Mouse (Mus musculus) megakaryocyte, embryonic 14.5 days (primary cell): Measurements from ENCODE around the gene Gm12355.

Source experiments
- FLI1 ChIP-seq: IDR thresholded peaks from 2 replicates; pipeline ENCODE4 v1.6.1; 2012; ENCODE audit warnings: low read length, inconsistent platforms, mixed read lengths
- GATA1 ChIP-seq: IDR thresholded peaks from 3 replicates; pipeline ENCODE4 v1.6.1; 2012; ENCODE audit warnings: mixed read lengths, low read length, inconsistent platforms, borderline replicate concordance

DNA sequence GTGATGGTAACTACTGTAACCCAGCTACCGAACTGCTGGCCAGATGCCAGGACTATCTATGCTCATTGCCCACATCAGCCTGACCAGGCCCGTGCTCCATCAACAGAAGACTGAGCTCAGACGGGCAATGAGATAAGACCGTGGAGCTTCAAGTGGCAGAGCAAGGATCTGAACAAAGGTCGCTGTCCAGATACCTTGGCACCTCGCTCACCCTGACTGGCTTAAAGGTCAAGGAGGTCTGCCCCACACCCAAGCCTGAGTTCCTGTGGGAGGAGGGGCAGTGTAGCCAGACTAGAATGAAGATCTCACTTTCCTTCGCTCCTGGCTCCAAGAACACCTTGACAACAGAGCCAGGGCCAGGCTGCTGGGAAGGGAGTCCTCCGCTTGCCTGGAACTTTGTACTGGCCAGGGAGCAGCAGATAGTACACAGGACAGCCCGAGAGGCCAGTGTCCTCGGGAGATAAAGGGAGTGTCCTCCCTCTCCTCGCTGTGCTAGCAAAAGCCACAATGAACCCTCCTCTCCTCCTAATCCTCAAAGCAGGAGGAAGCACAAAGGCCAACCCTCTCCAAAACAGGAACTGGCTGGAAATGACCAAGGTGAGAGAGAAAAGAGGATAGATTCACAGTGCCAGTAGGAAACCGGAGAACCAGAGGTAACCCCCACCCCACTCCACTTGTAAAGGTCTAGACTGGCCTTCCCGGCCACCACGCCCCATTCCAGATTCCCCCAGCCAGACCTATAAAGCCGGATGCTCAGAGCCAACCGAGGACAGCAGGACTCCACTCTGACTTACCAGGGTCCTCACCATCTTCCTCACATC, 45.0 kb downstream of the Gm12355 start:
- TF ChIP-seq GATA1, result no peak
- TF ChIP-seq FLI1, result no peak
